Mouse (Mus musculus): ENCODE results near the gene Ccdc170.

DNA sequence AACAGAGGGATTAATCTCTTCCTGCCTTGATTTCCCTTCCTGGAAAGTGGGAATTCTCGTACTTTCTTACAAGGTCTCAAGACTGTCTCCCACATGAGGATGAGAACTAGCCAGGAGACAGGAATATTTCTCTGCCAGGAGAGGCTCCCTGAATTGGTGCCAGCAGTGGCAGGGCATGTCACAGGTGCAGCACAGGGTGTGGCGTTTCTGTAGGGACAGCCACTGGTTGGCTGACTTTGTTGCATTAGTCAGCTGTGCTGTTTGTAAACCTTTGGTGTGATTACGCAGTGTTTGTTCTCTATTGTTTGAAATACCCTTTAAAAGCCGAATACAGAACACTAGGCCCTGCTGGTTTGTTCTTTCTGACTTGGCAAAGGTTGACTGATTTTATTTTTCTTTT lies 117.3 kb downstream of the Ccdc170 start:
- TF ChIP-seq POLR2A (IDR thresholded peaks at IDR 0.05; ENCODE audit: borderline replicate concordance, extremely low read depth, insufficient read depth, insufficient read length, poor library complexity, severe bottlenecking) (no peak), CTCF (IDR thresholded peaks at IDR 0.05; ENCODE audit: borderline replicate concordance, extremely low read depth, insufficient read depth, insufficient read length) (no peak)
